Mouse (Mus musculus): ENCODE measurements around the gene Ap2a2. TPM values are rescaled to one million over a fixed set of nuclear protein-coding genes. Genes with fewer than 3 reads are reported as not detected.
"Not testable (repeated sequence)": the region's sequence is repeated elsewhere in the genome, so short reads cannot be mapped to it uniquely, and the experiment has no call there.

Ap2a2 gene
- polyA plus RNA-seq, 1 experiment from 2014 or later: 100 TPM

- H3K4me3 ChIP-seq (ENCODE audit: low read depth, low read length): no peak overlapping the region
- no peak overlapping the region for H3K4me2 ChIP-seq (ENCODE audit: low read depth)
- H3K36me3 ChIP-seq (ENCODE audit: control insufficient read depth, insufficient read depth, low read length): no peaks in the 10 kb centered on the region
- H3K27ac ChIP-seq (ENCODE audit: low read depth, low read length): no peak overlapping the region
- DNase-seq (ENCODE audit: low spot score): no peak
- no peaks in the 10 kb centered on the region for H3K9me3 ChIP-seq (ENCODE audit: control insufficient read depth, low read length)
- H3K4me1 ChIP-seq (ENCODE audit: control insufficient read depth, insufficient read depth, low read length): no peaks in the 10 kb centered on the region
- ATAC-seq (ENCODE audit: insufficient read depth, low FRiP score, low TSS enrichment): no peak
- WGBS: 46% methylated on average over 3 of the region's 3 CpGs
- no peak overlapping the region for H3K9ac ChIP-seq (ENCODE audit: low read length)
- no peaks in the 10 kb centered on the region for H3K27me3 ChIP-seq (ENCODE audit: control insufficient read depth, insufficient read depth, low read length)
Measured at GRCm38 (mm10) chr7:141643160-141643559, 81.2 kb downstream of the Ap2a2 start.

- Histone ChIP-seq H3K4me3 (ENCODE audit: low read depth, low read length) (no peak overlapping the region), H3K9ac (ENCODE audit: low read length) (no peak overlapping the region), H3K27me3 (ENCODE audit: control insufficient read depth, insufficient read depth, low read length) (no peaks in the 10 kb centered on the region), H3K27ac (ENCODE audit: low read depth, low read length) (no peak overlapping the region), H3K4me2 (ENCODE audit: low read depth) (no peak overlapping the region), H3K9me3 (ENCODE audit: control insufficient read depth, low read length) (no peaks in the 10 kb centered on the region), H3K36me3 (ENCODE audit: control insufficient read depth, insufficient read depth, low read length) (no peaks in the 10 kb centered on the region), H3K4me1 (ENCODE audit: control insufficient read depth, insufficient read depth, low read length) (no peaks in the 10 kb centered on the region)
- no peak for ATAC-seq (ENCODE audit: insufficient read depth, low FRiP score, low TSS enrichment)
- WGBS: 89% methylated on average over 2 of the region's 2 CpGs
- DNase-seq (ENCODE audit: low spot score): no peak
Measured at GRCm38 (mm10) chr7:141647083-141647482, 85.1 kb downstream of the Ap2a2 start.

GRCm38 (mm10) chr7:141647815-141648214, 85.8 kb downstream of the Ap2a2 start:
- Histone ChIP-seq H3K27me3 (ENCODE audit: control insufficient read depth, insufficient read depth, low read length) (no peaks in the 10 kb centered on the region), H3K9me3 (ENCODE audit: control insufficient read depth, low read length) (no peaks in the 10 kb centered on the region), H3K4me2 (ENCODE audit: low read depth) (no peak overlapping the region), H3K9ac (ENCODE audit: low read length) (no peak overlapping the region), H3K36me3 (ENCODE audit: control insufficient read depth, insufficient read depth, low read length) (no peaks in the 10 kb centered on the region), H3K4me1 (ENCODE audit: control insufficient read depth, insufficient read depth, low read length) (no peaks in the 10 kb centered on the region), H3K4me3 (ENCODE audit: low read depth, low read length) (no peak overlapping the region), H3K27ac (ENCODE audit: low read depth, low read length) (no peak overlapping the region)
- DNase-seq (ENCODE audit: low spot score): no peak
- WGBS: 81% methylated on average over 11 of the region's 11 CpGs
- ATAC-seq (ENCODE audit: insufficient read depth, low FRiP score, low TSS enrichment): no peak

GRCm38 (mm10) chr7:141652191-141652590, 90.2 kb downstream of the Ap2a2 start:
- DNase-seq (ENCODE audit: low spot score) (no peak), ATAC-seq (ENCODE audit: insufficient read depth, low FRiP score, low TSS enrichment) (no peak)
- H3K9me3 ChIP-seq (ENCODE audit: control insufficient read depth, low read length): no peaks in the 10 kb centered on the region
- H3K36me3 ChIP-seq (ENCODE audit: control insufficient read depth, insufficient read depth, low read length): no peaks in the 10 kb centered on the region
- H3K4me2 ChIP-seq (ENCODE audit: low read depth): no peak overlapping the region
- H3K27ac ChIP-seq (ENCODE audit: low read depth, low read length): no peak overlapping the region
- no peak overlapping the region for H3K4me3 ChIP-seq (ENCODE audit: low read depth, low read length)
- H3K27me3 ChIP-seq (ENCODE audit: control insufficient read depth, insufficient read depth, low read length): no peaks in the 10 kb centered on the region
- H3K4me1 ChIP-seq (ENCODE audit: control insufficient read depth, insufficient read depth, low read length): 0 out of 2 replicates have a peak, but pooled peaks cover 2% of the 10 kb centered on the region
- 46% methylated on average over 7 of the region's 7 CpGs for WGBS
- H3K9ac ChIP-seq (ENCODE audit: low read length): no peak overlapping the region

GRCm38 (mm10) chr7:141660346-141660745, 98.4 kb downstream of the Ap2a2 start:
- WGBS: 86% methylated on average over 1 of the region's 1 CpGs
- H3K36me3 ChIP-seq (ENCODE audit: control insufficient read depth, insufficient read depth, low read length): no peaks in the 10 kb centered on the region
- DNase-seq (ENCODE audit: low spot score): no peak
- no peak overlapping the region for H3K27ac ChIP-seq (ENCODE audit: low read depth, low read length)
- H3K9me3 ChIP-seq (ENCODE audit: control insufficient read depth, low read length): no peaks in the 10 kb centered on the region
- H3K4me2 ChIP-seq (ENCODE audit: low read depth): no peak overlapping the region
- H3K27me3 ChIP-seq (ENCODE audit: control insufficient read depth, insufficient read depth, low read length): no peaks in the 10 kb centered on the region
- H3K9ac ChIP-seq (ENCODE audit: low read length): no peak overlapping the region
- H3K4me3 ChIP-seq (ENCODE audit: low read depth, low read length): no peak overlapping the region
- no peaks in the 10 kb centered on the region for H3K4me1 ChIP-seq (ENCODE audit: control insufficient read depth, insufficient read depth, low read length)
- no peak for ATAC-seq (ENCODE audit: insufficient read depth, low FRiP score, low TSS enrichment)

GRCm38 (mm10) chr7:141661481-141661880, 99.5 kb downstream of the Ap2a2 start:
- no peak overlapping the region for H3K4me2 ChIP-seq (ENCODE audit: low read depth)
- H3K36me3 ChIP-seq (ENCODE audit: control insufficient read depth, insufficient read depth, low read length): no peaks in the 10 kb centered on the region
- no peaks in the 10 kb centered on the region for H3K27me3 ChIP-seq (ENCODE audit: control insufficient read depth, insufficient read depth, low read length)
- 75% methylated on average over 3 of the region's 3 CpGs for WGBS
- no peaks in the 10 kb centered on the region for H3K9me3 ChIP-seq (ENCODE audit: control insufficient read depth, low read length)
- no peak for DNase-seq (ENCODE audit: low spot score)
- no peak overlapping the region for H3K4me3 ChIP-seq (ENCODE audit: low read depth, low read length)
- ATAC-seq (ENCODE audit: insufficient read depth, low FRiP score, low TSS enrichment): no peak
- H3K9ac ChIP-seq (ENCODE audit: low read length): no peak overlapping the region
- H3K4me1 ChIP-seq (ENCODE audit: control insufficient read depth, insufficient read depth, low read length): no peaks in the 10 kb centered on the region
- H3K27ac ChIP-seq (ENCODE audit: low read depth, low read length): no peak overlapping the region

GRCm38 (mm10) chr7:141662223-141662622, 100.2 kb downstream of the Ap2a2 start:
- no peak overlapping the region for H3K27ac ChIP-seq (ENCODE audit: low read depth, low read length)
- no peaks in the 10 kb centered on the region for H3K36me3 ChIP-seq (ENCODE audit: control insufficient read depth, insufficient read depth, low read length)
- H3K4me1 ChIP-seq (ENCODE audit: control insufficient read depth, insufficient read depth, low read length): no peaks in the 10 kb centered on the region
- no peak overlapping the region for H3K4me3 ChIP-seq (ENCODE audit: low read depth, low read length)
- DNase-seq (ENCODE audit: low spot score) (no peak), ATAC-seq (ENCODE audit: insufficient read depth, low FRiP score, low TSS enrichment) (no peak)
- H3K4me2 ChIP-seq (ENCODE audit: low read depth): no peak overlapping the region
- no peaks in the 10 kb centered on the region for H3K27me3 ChIP-seq (ENCODE audit: control insufficient read depth, insufficient read depth, low read length)
- H3K9me3 ChIP-seq (ENCODE audit: control insufficient read depth, low read length): no peaks in the 10 kb centered on the region
- 61% methylated on average over 5 of the region's 5 CpGs for WGBS
- H3K9ac ChIP-seq (ENCODE audit: low read length): no peak overlapping the region

- no peaks in the 10 kb centered on the region for H3K9me3 ChIP-seq (ENCODE audit: control insufficient read depth, low read length)
- DNase-seq (ENCODE audit: low spot score): no peak
- no peaks in the 10 kb centered on the region for H3K4me1 ChIP-seq (ENCODE audit: control insufficient read depth, insufficient read depth, low read length)
- no peaks in the 10 kb centered on the region for H3K27me3 ChIP-seq (ENCODE audit: control insufficient read depth, insufficient read depth, low read length)
- no peak for ATAC-seq (ENCODE audit: insufficient read depth, low FRiP score, low TSS enrichment)
- H3K4me3 ChIP-seq (ENCODE audit: low read depth, low read length): no peak overlapping the region
- 22% methylated on average over 4 of the region's 4 CpGs for WGBS
- H3K36me3 ChIP-seq (ENCODE audit: control insufficient read depth, insufficient read depth, low read length): no peaks in the 10 kb centered on the region
- no peak overlapping the region for H3K27ac ChIP-seq (ENCODE audit: low read depth, low read length)
- no peak overlapping the region for H3K9ac ChIP-seq (ENCODE audit: low read length)
- no peak overlapping the region for H3K4me2 ChIP-seq (ENCODE audit: low read depth)
Measured at GRCm38 (mm10) chr7:141666190-141666589, 104.2 kb downstream of the Ap2a2 start.

GRCm38 (mm10) chr7:141669097-141669496, 107.1 kb downstream of the Ap2a2 start:
- DNase-seq (ENCODE audit: low spot score); H3K4me1 ChIP-seq (ENCODE audit: control insufficient read depth, insufficient read depth, low read length); H3K9ac ChIP-seq (ENCODE audit: low read length); H3K4me3 ChIP-seq (ENCODE audit: low read depth, low read length); ATAC-seq (ENCODE audit: insufficient read depth, low FRiP score, low TSS enrichment); H3K27ac ChIP-seq (ENCODE audit: low read depth, low read length); H3K27me3 ChIP-seq (ENCODE audit: control insufficient read depth, insufficient read depth, low read length); H3K4me2 ChIP-seq (ENCODE audit: low read depth); H3K36me3 ChIP-seq (ENCODE audit: control insufficient read depth, insufficient read depth, low read length); H3K9me3 ChIP-seq (ENCODE audit: control insufficient read depth, low read length): not testable (repeated sequence)
- 81% methylated on average over 3 of the region's 3 CpGs for WGBS
